Mouse (Mus musculus): ENCODE results near the gene Scn7a. TPM values are rescaled to one million over a fixed set of nuclear protein-coding genes. Genes with fewer than 3 reads are reported as not detected.

Gene Scn7a
- total RNA-seq, 2 experiments from 2014 or later, result not detected

Other genes with a start within 250 kb of the Scn7a start
- not detected in 2 replicates for gene Scn9a, start 150.0 kb downstream of the Scn7a start, total RNA-seq (2015)
- gene Scn9a, start 150.0 kb downstream of the Scn7a start, total RNA-seq (2017), result not detected in 2 replicates